Mouse (Mus musculus) olfactory bulb, adult 2 months (tissue): Measurements from ENCODE around the gene Tmem169.

ENCODE experiments used
- CTCF ChIP-seq: fragments of 200-500 bp; IDR thresholded peaks from 2 replicates; pipeline ENCODE4 v1.5.1; 2012; ENCODE audit warnings: low read depth, mild to moderate bottlenecking, low read length, moderate library complexity; ENCODE audit not compliant: insufficient read depth
- POLR2A ChIP-seq: fragments of 200-500 bp; IDR thresholded peaks from 2 replicates; pipeline ENCODE4 v1.6.1; 2012; ENCODE audit warnings: mild to moderate bottlenecking, low read depth, low read length, moderate library complexity; ENCODE audit not compliant: insufficient read depth

DNA sequence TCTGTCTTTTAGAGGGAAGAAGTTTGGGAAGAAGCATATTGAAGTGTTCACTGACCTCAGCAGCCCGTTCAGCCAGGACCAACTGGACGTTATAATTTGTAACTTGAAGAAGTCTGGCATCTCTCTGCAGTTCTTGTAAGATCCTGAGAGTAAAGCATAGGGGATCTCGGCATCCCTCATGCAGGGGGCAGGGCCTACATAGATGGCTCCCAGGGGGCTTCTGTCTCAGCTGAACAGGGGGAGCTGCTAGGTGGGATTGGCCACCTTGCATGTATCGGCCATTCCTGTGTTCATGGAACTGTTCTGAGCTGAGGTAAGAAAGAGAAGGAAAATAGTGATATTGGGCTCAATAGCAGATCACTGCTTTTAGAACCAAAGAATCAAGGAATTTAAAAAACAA lies 31.3 kb downstream of the Tmem169 start:
- TF ChIP-seq POLR2A: no peak
- TF ChIP-seq CTCF: no peak
